Mouse (Mus musculus) neural tube, embryonic 11.5 days (tissue): ENCODE data around the gene Tenm4. TPM values are rescaled to one million over a fixed set of nuclear protein-coding genes. Genes with fewer than 3 reads are reported as not detected.

ENCODE experiments used
- ATAC-seq: fragments of 200-750 bp; cut with Nextera tagmentation; 2 replicates; pipeline ENCODE4 v1.8.0; 2017; ENCODE audit warnings: moderate number of reproducible peaks, mild to moderate bottlenecking, moderate TSS enrichment, moderate library complexity; ENCODE audit not compliant: insufficient read depth, low FRiP score, low TSS enrichment
- DNase-seq: peaks from one replicate; pipeline ENCODE4 v3.0.0-alpha.2; 2015; ENCODE audit warnings: low spot score
- H3K27ac ChIP-seq: fragments of 300-500 bp; sonication (generic); 2 replicates; pipeline ENCODE4 v1.5.1; 2014; ENCODE audit warnings: low read depth, mild to moderate bottlenecking, low read length
- H3K27me3 ChIP-seq: fragments of 300-500 bp; sonication (generic); 2 replicates; pipeline ENCODE4 v1.6.1; 2014; ENCODE audit warnings: mild to moderate bottlenecking, low read length, mixed read lengths; ENCODE audit not compliant: control insufficient read depth, insufficient read depth
- H3K36me3 ChIP-seq: fragments of 300-500 bp; sonication (generic); 2 replicates; pipeline ENCODE4 v1.6.1; 2014; ENCODE audit warnings: mild to moderate bottlenecking, low read length, moderate library complexity, mixed read lengths; ENCODE audit not compliant: control insufficient read depth, insufficient read depth
- H3K4me1 ChIP-seq: fragments of 300-500 bp; sonication (generic); 2 replicates; pipeline ENCODE4 v1.6.1; 2014; ENCODE audit warnings: low read length, mixed read lengths; ENCODE audit not compliant: control insufficient read depth, insufficient read depth
- H3K4me2 ChIP-seq: fragments of 300-500 bp; sonication (generic); 2 replicates; pipeline ENCODE4 v1.6.1; 2014; ENCODE audit warnings: low read depth, mild to moderate bottlenecking, moderate library complexity
- H3K4me3 ChIP-seq: fragments of 300-500 bp; sonication (generic); 2 replicates; pipeline ENCODE4 v1.5.1; 2014; ENCODE audit warnings: low read depth, low read length
- H3K9ac ChIP-seq: fragments of 300-500 bp; sonication (generic); 2 replicates; pipeline ENCODE4 v1.6.1; 2014; ENCODE audit warnings: mild to moderate bottlenecking, low read length
- H3K9me3 ChIP-seq: fragments of 300-500 bp; sonication (generic); 2 replicates; pipeline ENCODE4 v1.6.1; 2016; ENCODE audit warnings: low read length; ENCODE audit not compliant: control insufficient read depth
- WGBS: fragments of 180-500 bp; shearing (Covaris S2); extraction: QIAGEN DNeasy Blood & Tissue Kit; methylation state at CpG from one replicate; pipeline ENCODE4 v1.1.7; 2014; 5-methylcytosine and 5-hydroxymethylcytosine counted together
- polyA plus RNA-seq: library from polyadenylated mRNA; unstranded; fragments of >200 nt; fragmentation: Nextera tagmentation; extraction: Ambion mirVana; gene quantifications from 2 replicates; pipeline ENCODE4 v1.2.1, GENCODE M21; 2014

Tenm4 gene
- polyA plus RNA-seq, 1 experiment from 2014 or later, result 32.7 TPM

DNA sequence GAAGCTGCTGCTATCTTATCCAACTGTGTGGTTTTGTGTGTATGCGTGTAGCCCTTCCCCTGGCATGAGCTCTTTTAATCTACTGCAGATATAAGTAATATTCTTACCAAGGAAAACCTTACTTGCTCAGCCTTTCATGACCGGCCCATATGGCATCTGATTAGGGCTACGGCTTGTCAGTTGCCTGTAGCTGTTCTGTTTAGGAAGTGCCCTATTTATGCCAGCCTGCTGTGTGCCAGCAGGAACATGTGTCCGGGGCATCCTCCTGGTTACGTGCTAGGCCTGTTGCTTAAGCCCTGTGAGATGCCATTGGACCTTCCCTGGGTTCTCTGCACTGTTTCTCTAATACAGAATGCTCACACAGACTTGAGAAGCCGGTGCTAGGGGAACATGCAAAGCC lies 655.1 kb downstream of the Tenm4 start:
- Histone ChIP-seq H3K27ac (no peak overlapping the region), H3K4me3 (no peak overlapping the region), H3K9me3 (no peaks in the 10 kb centered on the region), H3K36me3 (peaks cover 2% of the 10 kb centered on the region; the same call in 1 of the 2 replicates), H3K27me3 (no peaks in the 10 kb centered on the region), H3K9ac (no peak overlapping the region), H3K4me1 (no peaks in the 10 kb centered on the region), H3K4me2 (no peak overlapping the region)
- DNase-seq, result no peak
- WGBS, result 90% methylated on average over 6 of the region's 6 CpGs
- ATAC-seq, result no peak

DNA sequence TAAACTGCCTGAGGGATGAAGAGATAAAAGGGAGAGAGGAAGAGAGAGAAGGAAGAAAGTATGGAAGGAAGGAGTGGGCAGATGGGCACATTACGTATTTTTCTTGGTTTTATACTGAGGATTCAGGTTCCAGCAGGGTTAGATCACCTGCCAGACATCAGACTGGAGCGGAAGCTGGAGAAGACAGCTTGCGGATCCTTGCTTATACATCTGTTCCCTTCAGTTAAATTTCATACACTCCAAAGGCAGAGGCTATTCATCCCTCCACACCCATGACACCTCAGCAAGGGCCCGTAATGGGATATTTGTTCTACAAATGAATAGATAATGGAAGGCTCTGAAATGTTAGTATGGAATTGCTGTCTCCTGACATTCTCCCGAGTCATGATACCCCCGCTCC lies 655.6 kb downstream of the Tenm4 start:
- H3K4me1 ChIP-seq, result no peaks in the 10 kb centered on the region
- WGBS, result 92% methylated on average over 6 of the region's 6 CpGs
- H3K9ac ChIP-seq, result no peak overlapping the region
- no peak for ATAC-seq
- no peak for DNase-seq
- H3K4me3 ChIP-seq, result no peak overlapping the region
- H3K4me2 ChIP-seq, result no peak overlapping the region
- peaks cover 2% of the 10 kb centered on the region; the same call in 1 of the 2 replicates for H3K36me3 ChIP-seq
- no peaks in the 10 kb centered on the region for H3K9me3 ChIP-seq
- H3K27me3 ChIP-seq, result no peaks in the 10 kb centered on the region
- H3K27ac ChIP-seq, result no peak overlapping the region

DNA sequence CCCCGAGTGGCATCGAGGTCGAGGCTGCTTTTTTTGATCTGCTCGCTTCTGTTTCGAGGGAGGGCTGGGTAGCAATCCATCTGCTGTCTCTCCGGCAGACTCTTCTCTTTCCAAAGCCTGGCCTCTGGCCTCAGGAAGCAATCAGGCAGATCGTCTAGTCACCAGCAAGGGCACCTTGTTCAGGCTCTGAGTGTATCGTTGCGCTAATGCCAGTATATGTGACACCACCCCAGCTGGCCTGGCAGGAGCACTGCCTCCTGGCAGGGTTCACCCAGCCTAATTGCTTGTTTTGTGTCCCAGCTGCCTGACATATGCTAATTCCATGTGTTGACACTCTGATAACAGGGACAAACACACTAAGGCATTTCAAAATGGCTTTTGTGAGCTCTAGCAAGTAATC lies 661.5 kb downstream of the Tenm4 start:
- Histone ChIP-seq H3K9ac (no peak overlapping the region), H3K36me3 (no peaks in the 10 kb centered on the region), H3K4me3 (no peak overlapping the region), H3K27ac (peak overlapping the region; percentile 50), H3K4me2 (no peak overlapping the region), H3K4me1 (peaks cover 11% of the 10 kb centered on the region), H3K27me3 (no peaks in the 10 kb centered on the region), H3K9me3 (no peaks in the 10 kb centered on the region)
- DNase-seq (no peak), ATAC-seq (peak; percentile 22; the same call in 1 of the 2 replicates)
- 34% methylated on average over 9 of the region's 9 CpGs for WGBS

DNA sequence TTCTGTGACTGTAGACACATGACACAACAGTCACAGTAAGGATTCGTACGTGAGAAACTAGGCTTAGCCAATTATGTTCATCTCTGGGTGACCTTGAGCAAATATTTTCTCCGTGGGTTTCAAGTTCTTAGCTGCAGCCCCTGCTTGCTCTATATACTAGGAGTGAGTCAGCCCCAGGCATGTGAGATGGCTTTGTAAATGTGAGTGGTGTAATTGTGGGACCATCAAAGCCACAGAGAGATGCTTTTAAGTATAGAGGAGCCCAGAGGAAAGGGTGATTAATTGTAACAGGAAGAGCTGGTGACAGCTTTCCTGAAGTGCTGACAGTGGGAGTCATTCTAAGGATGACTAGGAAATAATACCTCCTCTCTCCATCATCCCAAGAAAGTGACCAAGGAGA lies 662.0 kb downstream of the Tenm4 start:
- no peak overlapping the region for H3K4me3 ChIP-seq
- 57% methylated on average over 3 of the region's 3 CpGs for WGBS
- ATAC-seq, result no peak

DNA sequence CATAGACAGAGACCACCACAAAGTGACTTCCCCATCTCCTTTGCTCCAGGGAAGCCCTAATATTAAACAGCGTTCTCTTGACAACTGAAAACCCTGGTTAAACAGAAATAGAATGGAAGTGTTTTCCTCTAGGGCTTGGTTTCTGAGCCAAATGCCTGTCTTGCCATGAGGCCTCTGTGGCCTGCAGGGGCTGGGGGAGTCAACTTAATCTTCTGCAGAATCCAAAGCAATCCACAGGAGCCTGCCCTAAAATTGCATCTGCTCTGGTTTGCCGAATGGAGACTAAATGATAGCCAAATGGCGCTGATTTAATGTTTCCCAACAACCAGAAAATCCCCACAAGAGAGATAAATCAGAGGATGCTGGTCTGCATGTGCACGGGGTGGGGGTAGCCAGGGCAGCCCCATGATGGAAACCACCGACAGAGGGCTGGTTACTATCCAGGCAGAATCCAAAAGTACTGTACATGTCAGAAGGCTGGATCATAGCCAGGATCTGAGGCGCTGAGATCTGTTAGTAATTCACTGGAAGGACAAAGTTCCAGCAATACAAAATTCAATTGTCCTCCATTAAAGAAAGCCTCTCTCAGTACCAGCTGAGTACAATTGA lies 663.7 kb downstream of the Tenm4 start:
- peaks cover 11% of the 10 kb centered on the region for H3K4me1 ChIP-seq
- 54% methylated on average over 6 of the region's 6 CpGs for WGBS
- no peak overlapping the region for H3K4me2 ChIP-seq
- 0 out of 2 replicates have a peak overlapping the region, but pooled peaks have one; percentile 0 for H3K27ac ChIP-seq
- no peaks in the 10 kb centered on the region for H3K36me3 ChIP-seq
- no peak overlapping the region for H3K4me3 ChIP-seq
- no peak for DNase-seq
- 0 out of 2 replicates have a peak, but pooled peaks have one; percentile 60 for ATAC-seq
- H3K27me3 ChIP-seq, result no peaks in the 10 kb centered on the region
- H3K9ac ChIP-seq, result no peak overlapping the region
- H3K9me3 ChIP-seq, result no peaks in the 10 kb centered on the region

More for the DNA sequence above, 662.0 kb downstream of the Tenm4 start:
- Histone ChIP-seq H3K9ac (no peak overlapping the region), H3K4me1 (peaks cover 11% of the 10 kb centered on the region), H3K36me3 (no peaks in the 10 kb centered on the region), H3K9me3 (no peaks in the 10 kb centered on the region), H3K4me2 (no peak overlapping the region), H3K27me3 (no peaks in the 10 kb centered on the region), H3K27ac (peak overlapping the region; percentile 50)
- no peak for DNase-seq

DNA sequence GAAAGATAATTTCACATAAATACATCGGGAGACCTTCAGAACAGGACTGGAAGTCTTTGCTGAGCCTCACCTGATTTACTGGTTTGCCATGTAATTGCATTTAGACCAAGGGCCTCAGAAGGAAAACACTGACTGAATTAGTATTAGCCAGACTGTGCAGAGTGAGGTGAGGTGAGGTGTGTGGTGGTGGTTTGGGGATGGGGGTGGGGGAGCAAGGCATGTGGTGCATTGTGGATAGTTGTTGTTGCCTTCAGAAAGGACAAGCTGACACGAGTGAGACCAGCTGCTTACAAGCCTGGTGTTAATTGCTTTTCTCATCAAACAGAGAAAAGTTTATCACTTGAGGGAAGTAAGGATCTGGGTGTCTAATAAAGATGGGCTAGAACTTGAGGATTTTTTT lies 664.3 kb downstream of the Tenm4 start:
- H3K27ac ChIP-seq, result 0 out of 2 replicates have a peak overlapping the region, but pooled peaks have one; percentile 23
- 56% methylated on average over 2 of the region's 2 CpGs for WGBS
- ATAC-seq, result no peak

DNA sequence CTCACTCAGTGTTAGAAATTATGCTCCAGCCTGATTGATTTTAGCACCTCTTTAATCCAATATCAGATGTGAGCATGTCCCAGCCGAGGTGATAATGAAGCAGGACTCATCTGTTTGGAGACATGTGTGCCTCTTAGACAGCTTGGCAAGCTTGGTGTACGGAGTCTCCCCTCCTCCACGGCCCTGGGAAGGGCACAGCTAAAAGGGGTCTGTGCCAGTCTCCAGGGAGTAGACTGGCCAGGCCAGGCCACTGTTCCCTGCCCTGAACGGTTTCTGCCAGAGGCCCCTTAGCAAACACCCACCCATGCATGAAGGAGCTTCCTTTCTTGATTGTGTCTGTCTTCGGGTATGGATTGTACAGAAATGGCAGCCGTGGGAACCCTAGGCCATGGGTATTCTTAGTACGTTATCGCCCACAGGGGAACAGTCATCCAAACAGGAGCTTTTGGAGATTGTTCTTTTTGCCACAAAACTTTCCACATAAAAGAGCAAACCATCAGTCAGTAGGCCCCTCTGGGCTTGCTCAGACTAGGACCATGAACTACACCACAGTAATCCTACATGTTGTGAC lies 667.3 kb downstream of the Tenm4 start:
- H3K36me3 ChIP-seq, result no peaks in the 10 kb centered on the region
- 85% methylated on average over 8 of the region's 8 CpGs for WGBS
- no peaks in the 10 kb centered on the region for H3K9me3 ChIP-seq
- no peaks in the 10 kb centered on the region for H3K27me3 ChIP-seq
- H3K4me1 ChIP-seq, result peaks cover 8% of the 10 kb centered on the region; the same call in 1 of the 2 replicates
- no peak for ATAC-seq
- no peak overlapping the region for H3K4me3 ChIP-seq
- no peak overlapping the region for H3K9ac ChIP-seq
- DNase-seq, result peak; percentile 9
- H3K27ac ChIP-seq, result no peak overlapping the region
- H3K4me2 ChIP-seq, result no peak overlapping the region

More for the DNA sequence above, 664.3 kb downstream of the Tenm4 start:
- H3K9ac ChIP-seq, result no peak overlapping the region
- no peak for DNase-seq
- no peaks in the 10 kb centered on the region for H3K9me3 ChIP-seq
- peaks cover 11% of the 10 kb centered on the region for H3K4me1 ChIP-seq
- H3K4me2 ChIP-seq, result no peak overlapping the region
- H3K27me3 ChIP-seq, result no peaks in the 10 kb centered on the region
- H3K36me3 ChIP-seq, result no peaks in the 10 kb centered on the region
- H3K4me3 ChIP-seq, result no peak overlapping the region

DNA sequence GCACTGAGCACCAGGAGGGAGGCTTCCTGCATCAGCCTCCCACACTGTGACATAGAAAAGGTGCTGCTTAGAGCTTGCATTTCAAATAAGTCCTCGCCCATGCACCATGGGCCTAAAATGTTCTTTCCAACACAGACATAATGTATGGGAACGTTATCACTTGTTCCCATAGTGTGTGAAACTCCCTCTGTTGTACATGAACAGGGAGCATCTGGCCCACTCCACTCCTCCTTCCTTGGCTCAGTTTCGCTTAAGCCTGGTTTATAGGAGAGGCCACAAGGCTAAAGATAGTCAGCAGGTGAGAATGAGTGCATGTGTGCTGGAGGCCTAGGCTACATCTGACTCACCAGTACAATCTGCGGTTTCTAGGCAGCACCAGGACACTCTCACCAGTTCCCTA lies 667.9 kb downstream of the Tenm4 start:
- no peak overlapping the region for H3K4me2 ChIP-seq
- no peak overlapping the region for H3K4me3 ChIP-seq
- WGBS, result 97% methylated on average over 4 of the region's 4 CpGs
- ATAC-seq (no peak), DNase-seq (peak; percentile 9)
- no peaks in the 10 kb centered on the region for H3K9me3 ChIP-seq
- H3K36me3 ChIP-seq, result no peaks in the 10 kb centered on the region
- H3K27me3 ChIP-seq, result no peaks in the 10 kb centered on the region
- H3K27ac ChIP-seq, result no peak overlapping the region
- peaks cover 8% of the 10 kb centered on the region; the same call in 1 of the 2 replicates for H3K4me1 ChIP-seq
- H3K9ac ChIP-seq, result no peak overlapping the region

DNA sequence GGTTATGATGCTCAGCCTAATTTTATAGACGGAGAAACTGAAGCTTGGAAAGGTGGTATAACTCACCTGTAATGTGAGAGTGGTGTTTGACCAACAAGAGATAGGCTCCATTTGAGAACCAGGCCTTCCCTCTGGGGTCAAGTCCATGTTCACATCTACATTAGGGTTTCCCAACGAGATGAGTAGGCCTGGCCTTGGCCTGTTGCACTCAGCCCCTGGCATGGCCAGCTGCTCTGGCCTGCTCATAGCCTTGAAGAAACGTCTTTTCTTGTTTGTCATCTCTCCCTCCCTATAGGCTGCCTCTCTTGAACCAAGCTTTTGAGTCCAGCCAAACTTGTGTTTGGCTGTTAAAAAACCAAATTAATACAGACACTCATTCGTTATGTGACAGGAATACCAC lies 668.5 kb downstream of the Tenm4 start:
- DNase-seq (no peak), ATAC-seq (no peak)
- H3K27me3 ChIP-seq, result no peaks in the 10 kb centered on the region
- no peak overlapping the region for H3K4me3 ChIP-seq
- H3K4me2 ChIP-seq, result no peak overlapping the region
- H3K9ac ChIP-seq, result no peak overlapping the region
- H3K36me3 ChIP-seq, result no peaks in the 10 kb centered on the region
- WGBS, result 90% methylated on average over 4 of the region's 4 CpGs
- no peak overlapping the region for H3K27ac ChIP-seq
- no peaks in the 10 kb centered on the region for H3K9me3 ChIP-seq
- H3K4me1 ChIP-seq, result peaks cover 8% of the 10 kb centered on the region; the same call in 1 of the 2 replicates
